Mouse (Mus musculus): ENCODE measurements around the gene Rmi1. TPM values are rescaled to one million over a fixed set of nuclear protein-coding genes. Genes with fewer than 3 reads are reported as not detected.
A peak's percentile ranks its signal among the peaks of the same experiment; 100 is the strongest.
"Not testable (repeated sequence)": the region's sequence is repeated elsewhere in the genome, so short reads cannot be mapped to it uniquely, and the experiment has no call there.

Rmi1 gene
- 10 to 100 TPM in 1 of 4 experiments, 1 to 10 TPM in 3; 9.0 to 10.5 (median 9.7) TPM for total RNA-seq (2022)

- DNase-seq (ENCODE audit: low spot score): peak; percentile 97
These were observed at the start of gene Rmi1 for GRCm38 (mm10) chr13:58402003-58402743. TSS of gene Rmi1 (plus strand) at chr13:58402248.

DNA sequence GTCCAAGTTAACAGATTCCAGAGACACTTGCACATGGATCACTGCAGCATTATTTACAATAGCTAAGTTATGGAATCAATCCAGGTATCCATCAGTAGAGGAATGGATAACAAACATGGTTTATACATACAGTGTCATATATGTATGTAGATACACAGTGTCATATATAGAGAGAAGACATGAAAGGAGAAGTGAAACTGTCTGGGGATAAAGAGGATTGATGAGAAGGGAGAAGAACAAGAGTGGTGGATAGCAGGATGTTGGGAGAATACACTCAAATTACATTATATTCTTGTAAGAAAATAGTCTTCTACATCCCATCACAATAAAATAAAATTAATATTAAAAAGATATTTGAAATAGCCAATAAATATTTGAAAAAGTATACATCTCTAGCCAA lies 49.1 kb upstream of the Rmi1 start:
- no peak for DNase-seq (ENCODE audit: low spot score)

GRCm38 (mm10) chr13:58358629-58359303 lies 43.3 kb upstream of the Rmi1 start, which contains the start of gene Kif27:
TSS of gene Kif27 (minus strand) at chr13:58359122.
- peak; percentile 73 for DNase-seq (ENCODE audit: low spot score)

GRCm38 (mm10) chr13:58359304-58359653 lies 42.8 kb upstream of the Rmi1 start:
- DNase-seq (ENCODE audit: low spot score): no peak

- no peak for DNase-seq (ENCODE audit: low spot score)
These were observed 37.5 kb upstream of the Rmi1 start for GRCm38 (mm10) chr13:58364353-58365175.

DNA sequence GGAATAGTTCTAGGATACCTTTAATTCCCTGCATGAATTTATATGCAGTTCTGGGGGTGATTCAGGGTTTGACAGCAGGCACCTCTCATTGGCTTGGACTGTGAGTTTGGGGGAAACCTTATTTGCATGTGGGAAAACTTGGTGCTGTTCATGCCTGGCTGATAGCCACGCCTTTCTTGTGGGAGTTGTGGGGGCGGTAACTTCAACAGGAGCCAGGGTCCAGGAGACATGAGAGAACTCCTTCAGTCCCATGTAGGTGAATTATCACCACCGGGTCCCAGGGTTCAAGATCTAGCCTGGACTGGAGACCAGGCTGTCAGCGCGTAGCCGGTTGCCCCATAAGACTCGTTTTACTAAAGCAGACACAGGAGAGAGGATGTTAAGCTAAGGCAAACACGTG lies 36.9 kb upstream of the Rmi1 start:
- DNase-seq (ENCODE audit: low spot score): not testable (repeated sequence)

DNA sequence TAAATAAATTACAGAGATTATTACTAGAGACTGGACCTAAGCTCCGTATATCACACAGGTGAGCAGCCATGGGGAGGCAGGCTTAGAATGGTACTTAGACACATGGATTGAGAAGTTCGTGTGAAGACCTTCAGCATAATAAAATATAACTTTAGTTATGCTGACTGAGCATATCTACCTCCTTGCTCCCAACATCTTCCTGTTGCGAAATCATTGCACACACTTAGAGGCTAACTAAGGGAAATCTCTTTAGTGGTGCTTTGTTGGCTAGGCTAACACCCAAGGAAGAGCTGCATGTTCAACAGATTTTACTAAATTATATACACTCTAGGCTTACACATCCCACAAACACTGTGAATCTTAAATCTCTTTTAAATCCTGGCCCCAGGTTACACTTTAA lies 35.7 kb upstream of the Rmi1 start:
- DNase-seq (ENCODE audit: low spot score): no peak

- DNase-seq (ENCODE audit: low spot score): no peak
These were observed 34.4 kb upstream of the Rmi1 start for GRCm38 (mm10) chr13:58367641-58368040.

GRCm38 (mm10) chr13:58368835-58369234 lies 33.2 kb upstream of the Rmi1 start:
- no peak for DNase-seq (ENCODE audit: low spot score)

- no peak for DNase-seq (ENCODE audit: low spot score)
These were observed 29.5 kb upstream of the Rmi1 start for GRCm38 (mm10) chr13:58372278-58373152.

GRCm38 (mm10) chr13:58373153-58373470 lies 28.9 kb upstream of the Rmi1 start:
- DNase-seq (ENCODE audit: low spot score): no peak

GRCm38 (mm10) chr13:58384371-58384770 lies 17.7 kb upstream of the Rmi1 start:
- no peak for DNase-seq (ENCODE audit: low spot score)

GRCm38 (mm10) chr13:58384779-58385546 lies 17.1 kb upstream of the Rmi1 start, which contains the start of gene 2210016F16Rik:
TSS of gene 2210016F16Rik (minus strand) at chr13:58385225.
- DNase-seq (ENCODE audit: low spot score): peak; percentile 42

DNA sequence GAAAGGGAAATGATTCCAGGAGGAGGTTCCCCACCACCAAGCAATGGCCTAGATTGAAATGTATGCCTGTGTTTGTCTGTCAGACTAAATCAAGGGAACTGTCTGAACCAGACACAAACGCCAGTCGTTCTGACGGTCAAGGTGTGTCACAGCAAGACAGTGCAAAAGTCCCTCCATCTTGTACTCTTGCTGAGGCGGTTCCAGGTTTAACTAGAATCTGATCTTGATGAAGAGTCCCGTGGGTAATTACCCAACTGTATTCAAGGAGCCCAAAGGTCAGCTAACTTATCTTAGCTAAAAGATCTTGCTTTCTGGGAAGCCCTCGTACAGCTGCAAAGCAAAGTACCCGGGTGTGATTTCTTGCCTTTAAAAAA lies 16.5 kb upstream of the Rmi1 start:
- DNase-seq (ENCODE audit: low spot score): no peak

GRCm38 (mm10) chr13:58387948-58388347 lies 14.1 kb upstream of the Rmi1 start:
- DNase-seq (ENCODE audit: low spot score): peak; percentile 66

DNA sequence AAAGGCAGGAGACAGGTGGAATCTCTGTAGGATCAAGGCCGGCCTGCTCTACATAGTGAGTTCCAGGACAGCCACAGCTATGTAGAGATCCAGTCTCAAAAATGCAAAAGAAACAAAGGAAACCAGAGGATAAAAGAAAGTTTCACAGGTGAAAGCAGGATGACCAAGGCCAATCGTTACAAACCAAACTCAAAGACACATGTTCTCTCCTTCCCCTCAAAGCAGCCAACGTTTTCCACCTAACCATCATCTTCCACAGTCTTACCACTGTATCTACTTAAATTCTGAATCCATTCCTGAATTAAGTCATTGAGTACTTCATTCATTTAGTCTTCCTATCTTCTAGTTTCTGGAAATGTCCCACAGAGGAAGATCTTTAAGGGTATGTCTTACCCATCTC lies 13.7 kb upstream of the Rmi1 start:
- no peak for DNase-seq (ENCODE audit: low spot score)

- no peak for DNase-seq (ENCODE audit: low spot score)
These were observed 12.6 kb upstream of the Rmi1 start for GRCm38 (mm10) chr13:58389324-58389951.

DNA sequence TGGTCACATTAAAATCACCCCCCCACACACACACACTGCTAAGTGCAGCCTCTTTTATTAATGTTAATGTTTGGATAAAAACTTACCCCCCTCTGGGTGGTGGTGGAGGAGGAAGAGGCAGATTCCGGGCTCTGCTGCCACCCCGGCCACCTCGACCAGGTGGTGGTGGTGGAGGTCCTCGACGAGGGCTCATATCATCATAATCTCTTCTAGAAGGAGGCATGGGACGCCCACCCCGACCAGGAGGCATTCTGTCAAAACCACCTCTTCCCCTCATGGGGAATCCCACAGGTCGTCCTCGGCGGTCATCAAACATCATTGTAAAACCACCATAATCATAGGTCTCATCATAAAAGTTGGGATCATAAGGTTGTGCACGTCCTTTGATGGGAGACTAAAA lies 7.7 kb upstream of the Rmi1 start:
- DNase-seq (ENCODE audit: low spot score): not testable (repeated sequence)

DNA sequence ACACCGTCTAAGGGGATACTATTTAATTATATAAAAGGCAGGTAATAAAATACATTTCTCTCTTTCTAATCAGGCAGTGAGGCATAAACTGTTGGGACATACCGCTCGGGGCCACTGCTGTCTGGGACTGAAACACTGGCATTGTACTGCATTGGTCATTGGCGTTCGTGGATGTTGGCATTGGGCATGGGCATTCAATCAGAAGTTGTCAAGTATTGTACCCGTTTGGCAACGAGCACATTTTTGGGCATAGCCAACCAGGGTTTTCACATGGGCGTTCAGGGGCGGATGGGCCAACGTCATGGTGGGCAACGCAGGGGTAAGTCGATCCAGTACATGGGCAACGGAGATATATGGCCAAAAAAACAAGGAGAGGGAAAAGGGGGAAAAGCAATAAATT lies 4.4 kb upstream of the Rmi1 start:
- DNase-seq (ENCODE audit: low spot score): no peak

DNA sequence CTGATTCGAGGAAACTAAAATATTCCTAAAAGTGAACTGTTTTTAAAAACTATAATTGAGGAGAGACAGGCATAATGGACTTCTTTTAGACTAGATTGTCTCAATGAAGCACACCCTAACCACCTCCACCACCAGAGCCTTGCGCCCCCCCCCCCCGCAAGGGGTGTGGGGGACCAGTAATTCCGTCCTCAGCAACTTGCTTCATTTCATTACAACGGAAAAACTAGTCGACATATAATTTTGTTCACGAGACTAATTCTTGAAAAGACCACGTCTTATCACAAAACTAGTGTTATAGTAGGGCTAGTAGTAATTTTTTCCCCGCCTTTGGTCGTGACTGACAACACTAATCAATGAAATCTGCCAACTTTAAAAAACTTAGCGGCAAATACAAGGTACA lies 1.5 kb upstream of the Rmi1 start:
- no peak for DNase-seq (ENCODE audit: low spot score)

Data from heart, adult 8-10 months (tissue).